Mouse (Mus musculus) midbrain, embryonic 11.5 days (tissue): Measurements from ENCODE around the gene Tnrc18. TPM values are rescaled to one million over a fixed set of nuclear protein-coding genes. Genes with fewer than 3 reads are reported as not detected.

Source experiments
- ATAC-seq: fragments of 200-750 bp; cut with Nextera tagmentation; 2 replicates; pipeline ENCODE4 v1.8.0; 2017; ENCODE audit warnings: moderate TSS enrichment, moderate library complexity; ENCODE audit not compliant: low FRiP score
- DNase-seq: peaks from one replicate; pipeline ENCODE4 v3.0.0; 2015; ENCODE audit warnings: low spot score; ENCODE audit errors: missing footprints
- H3K27ac ChIP-seq: fragments of 300-500 bp; sonication (generic); 2 replicates; pipeline ENCODE4 v1.5.1; 2014; ENCODE audit warnings: low read depth, low read length
- H3K27me3 ChIP-seq: fragments of 300-500 bp; sonication (generic); 2 replicates; pipeline ENCODE4 v1.6.1; 2014; ENCODE audit warnings: mild to moderate bottlenecking, low read length, moderate library complexity, mixed read lengths; ENCODE audit not compliant: control insufficient read depth, insufficient read depth
- H3K36me3 ChIP-seq: fragments of 300-500 bp; sonication (generic); 2 replicates; pipeline ENCODE4 v1.6.1; 2014; ENCODE audit warnings: mild to moderate bottlenecking, low read length, moderate library complexity, mixed read lengths; ENCODE audit not compliant: control insufficient read depth, insufficient read depth
- H3K4me1 ChIP-seq: fragments of 300-500 bp; sonication (generic); 2 replicates; pipeline ENCODE4 v1.6.1; 2014; ENCODE audit warnings: low read length; ENCODE audit not compliant: control insufficient read depth, insufficient read depth
- H3K4me2 ChIP-seq: fragments of 300-500 bp; sonication (generic); 2 replicates; pipeline ENCODE4 v1.6.1; 2014; ENCODE audit warnings: mild to moderate bottlenecking, moderate library complexity
- H3K4me3 ChIP-seq: fragments of 300-500 bp; sonication (generic); 2 replicates; pipeline ENCODE4 v1.5.1; 2014; ENCODE audit warnings: low read depth, low read length
- H3K9ac ChIP-seq: fragments of 300-500 bp; sonication (generic); 2 replicates; pipeline ENCODE4 v1.6.1; 2014; ENCODE audit warnings: low read length
- H3K9me3 ChIP-seq: fragments of 300-500 bp; sonication (generic); 2 replicates; pipeline ENCODE4 v1.6.1; 2016; ENCODE audit warnings: low read length; ENCODE audit not compliant: control insufficient read depth
- WGBS: fragments of 180-500 bp; shearing (Covaris S2); extraction: QIAGEN DNeasy Blood & Tissue Kit; methylation state at CpG from one replicate; pipeline ENCODE4 v1.1.7; 2014; 5-methylcytosine and 5-hydroxymethylcytosine counted together
- polyA plus RNA-seq: library from polyadenylated mRNA; unstranded; fragments of >200 nt; fragmentation: Nextera tagmentation; extraction: Ambion mirVana; gene quantifications from 2 replicates; pipeline ENCODE4 v1.2.1, GENCODE M21; 2014

Gene Tnrc18
- polyA plus RNA-seq, 1 experiment from 2014 or later = 27.4 TPM

- Histone ChIP-seq H3K4me2 (no peak overlapping the region), H3K4me3 (no peak overlapping the region), H3K36me3 (no peaks in the 10 kb centered on the region), H3K27ac (no peak overlapping the region), H3K4me1 (no peaks in the 10 kb centered on the region; the same call in 1 of the 2 replicates), H3K27me3 (no peaks in the 10 kb centered on the region), H3K9me3 (no peaks in the 10 kb centered on the region), H3K9ac (no peak overlapping the region)
- WGBS = 84% methylated on average over 3 of the region's 3 CpGs
- ATAC-seq (no peak), DNase-seq (no peak)
Measured at GRCm38 (mm10) chr5:142690343-142690742, 127.1 kb downstream of the Tnrc18 start.

- Histone ChIP-seq H3K4me1 (no peaks in the 10 kb centered on the region), H3K4me2 (no peak overlapping the region), H3K27ac (no peak overlapping the region), H3K9ac (no peak overlapping the region), H3K36me3 (no peaks in the 10 kb centered on the region), H3K9me3 (no peaks in the 10 kb centered on the region), H3K27me3 (no peaks in the 10 kb centered on the region), H3K4me3 (no peak overlapping the region)
- DNase-seq (no peak), ATAC-seq (no peak)
- WGBS = 19% methylated on average over 6 of the region's 6 CpGs
Measured at GRCm38 (mm10) chr5:142688866-142689265, 128.6 kb downstream of the Tnrc18 start.

DNA sequence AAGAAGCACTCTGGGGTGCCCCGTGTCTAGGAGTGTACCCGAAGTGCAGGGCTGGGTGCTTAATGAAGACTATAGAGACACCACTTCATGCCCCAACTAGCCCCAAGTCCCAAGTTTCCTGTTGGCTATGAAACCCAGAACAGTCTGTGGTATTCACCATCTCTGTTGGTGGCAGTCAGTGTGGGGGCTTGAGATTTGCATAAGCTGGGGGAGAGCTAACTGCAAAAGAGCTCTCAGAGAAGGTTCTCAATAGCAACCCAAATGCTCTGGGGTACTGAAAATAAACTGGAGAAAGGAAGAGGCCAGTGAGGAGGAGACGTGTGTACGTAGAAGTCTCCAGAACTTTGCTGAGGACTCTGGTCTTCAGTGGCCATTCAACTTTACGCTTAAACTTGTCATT is 134.9 kb downstream of the Tnrc18 start:
- Histone ChIP-seq H3K9me3 (no peaks in the 10 kb centered on the region), H3K27ac (no peak overlapping the region), H3K9ac (no peak overlapping the region), H3K4me3 (no peak overlapping the region), H3K4me2 (no peak overlapping the region), H3K27me3 (no peaks in the 10 kb centered on the region), H3K36me3 (no peaks in the 10 kb centered on the region), H3K4me1 (no peaks in the 10 kb centered on the region)
- WGBS = 93% methylated on average over 5 of the region's 5 CpGs
- no peak for DNase-seq
- no peak for ATAC-seq

GRCm38 (mm10) chr5:142681911-142682310 is 135.6 kb downstream of the Tnrc18 start:
- 87% methylated on average over 3 of the region's 3 CpGs for WGBS
- no peaks in the 10 kb centered on the region for H3K9me3 ChIP-seq
- no peaks in the 10 kb centered on the region for H3K36me3 ChIP-seq
- H3K9ac ChIP-seq = no peak overlapping the region
- no peaks in the 10 kb centered on the region for H3K4me1 ChIP-seq
- no peak overlapping the region for H3K27ac ChIP-seq
- DNase-seq (no peak), ATAC-seq (no peak)
- no peaks in the 10 kb centered on the region for H3K27me3 ChIP-seq
- no peak overlapping the region for H3K4me3 ChIP-seq
- H3K4me2 ChIP-seq = no peak overlapping the region

DNA sequence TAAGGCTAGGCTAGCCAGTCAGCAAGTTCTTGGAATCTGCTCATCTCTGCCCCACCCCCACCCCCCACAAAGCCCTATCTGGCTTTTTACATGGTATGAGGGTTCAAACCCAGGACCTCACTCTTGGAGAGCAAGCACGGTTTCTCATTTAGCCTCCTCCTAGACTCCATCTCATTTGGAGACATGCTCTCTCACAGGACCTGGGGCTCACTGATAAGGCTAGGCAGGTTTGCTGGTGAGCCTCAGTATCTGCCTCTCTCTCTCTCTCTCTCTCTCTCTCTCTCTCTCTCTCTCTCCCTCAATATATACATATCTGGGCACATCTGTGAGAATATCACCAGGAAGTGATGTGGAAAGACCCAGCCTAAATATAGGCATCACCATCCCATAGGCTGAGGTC is 138.4 kb downstream of the Tnrc18 start:
- no peak overlapping the region for H3K9ac ChIP-seq
- ATAC-seq (no peak), DNase-seq (no peak)
- no peaks in the 10 kb centered on the region for H3K36me3 ChIP-seq
- no peaks in the 10 kb centered on the region for H3K9me3 ChIP-seq
- H3K27ac ChIP-seq = no peak overlapping the region
- no peak overlapping the region for H3K4me3 ChIP-seq
- no peaks in the 10 kb centered on the region for H3K27me3 ChIP-seq
- no peaks in the 10 kb centered on the region for H3K4me1 ChIP-seq
- H3K4me2 ChIP-seq = no peak overlapping the region
- WGBS = 100% methylated on average over 1 of the region's 1 CpGs

- Histone ChIP-seq H3K4me3 (no peak overlapping the region), H3K9ac (no peak overlapping the region), H3K27ac (no peak overlapping the region), H3K36me3 (no peaks in the 10 kb centered on the region), H3K27me3 (no peaks in the 10 kb centered on the region), H3K4me1 (no peaks in the 10 kb centered on the region), H3K9me3 (no peaks in the 10 kb centered on the region), H3K4me2 (no peak overlapping the region)
- ATAC-seq (no peak), DNase-seq (no peak)
- 66% methylated on average over 7 of the region's 7 CpGs for WGBS
Measured at GRCm38 (mm10) chr5:142678141-142678571, 139.3 kb downstream of the Tnrc18 start.

Other genes starting within 250 kb of the Tnrc18 start
- gene Mmd2, start 208.9 kb downstream of the Tnrc18 start, polyA plus RNA-seq = 8.4 and 9.1 TPM in 2 replicates
- 53.1 and 55.7 TPM in 2 replicates for gene Wipi2, start 190.0 kb downstream of the Tnrc18 start, polyA plus RNA-seq
- gene Slc29a4, start 125.2 kb downstream of the Tnrc18 start, polyA plus RNA-seq = 22.8 and 23.2 TPM in 2 replicates
- 10.5 and 11.8 TPM in 2 replicates for gene Fbxl18, start 77.8 kb upstream of the Tnrc18 start, polyA plus RNA-seq
- 14,142 and 15,094 TPM in 2 replicates for gene Actb, start 89.1 kb upstream of the Tnrc18 start, polyA plus RNA-seq
- gene Fscn1, start 142.7 kb upstream of the Tnrc18 start, polyA plus RNA-seq = 566 and 605 TPM in 2 replicates